ENCODE assay signal across 20 mouse cellular contexts in genomic region chr6:119301310-119301709, GRCm38 (mm10). TPM values are rescaled to one million over a fixed set of nuclear protein-coding genes. Genes with fewer than 3 reads are reported as not detected.
DNase-seq lines count a peak whose midpoint lies in the region; ATAC-seq lines count a peak whose summit lies in the region.
"Had no signal": no experiment of that assay in that cellular context is flagged by ENCODE, and none has a peak within 500 bp of the region (broad histone marks: within the 10 kb centered on the region; RNA-seq: fewer than 3 reads in every experiment).

No protein-coding gene starts in this region.

- no peaks in the 10 kb centered on the region for H3K9me3 ChIP-seq in intestine, embryonic 15.5 days
- H3K9me3 ChIP-seq: embryonic facial prominence, embryonic 10.5 days; forebrain, embryonic 13.5 days; heart, embryonic 10.5 days; hindbrain, embryonic 12.5 days had no signal

- no peak overlapping the region for H3K27ac ChIP-seq in intestine, embryonic 15.5 days
- H3K27ac ChIP-seq: embryonic facial prominence, embryonic 10.5 days; forebrain, embryonic 13.5 days; heart, embryonic 10.5 days; hindbrain, embryonic 12.5 days had no signal

- H3K36me3 ChIP-seq in intestine, embryonic 15.5 days: no peaks in the 10 kb centered on the region
- H3K36me3 ChIP-seq: embryonic facial prominence, embryonic 10.5 days; heart, embryonic 10.5 days; hindbrain, embryonic 12.5 days had no signal

- ATAC-seq in intestine, embryonic 15.5 days: no peak
- ATAC-seq: forebrain, embryonic 13.5 days; forebrain, postnatal 0 days; hindbrain, embryonic 16.5 days; inflammation-experienced regulatory T-cells, adult 6 months had no signal

- H3K4me1 ChIP-seq in intestine, embryonic 15.5 days (replicated peaks): no peaks in the 10 kb centered on the region
- H3K4me1 ChIP-seq: embryonic facial prominence, embryonic 10.5 days; forebrain, embryonic 13.5 days; heart, embryonic 10.5 days; hindbrain, embryonic 12.5 days had no signal

- H3K9ac ChIP-seq in intestine, embryonic 15.5 days: no peak overlapping the region
- H3K9ac ChIP-seq: forebrain, embryonic 13.5 days; forebrain, postnatal 0 days; hindbrain, embryonic 12.5 days had no signal

- no peaks in the 10 kb centered on the region for H3K27me3 ChIP-seq in intestine, embryonic 15.5 days (replicated peaks)
- H3K27me3 ChIP-seq: forebrain, embryonic 13.5 days; hindbrain, embryonic 12.5 days had no signal

- WGBS in intestine, embryonic 15.5 days: 86% methylated on average over 3 of the region's 3 CpGs

- DNase-seq in cerebellum, adult 11-12 months: peak; percentile 86
- peak; percentile 80 for DNase-seq in cerebellum, adult 8-10 months
- peak; percentile 78 to 86 for DNase-seq in cerebellum, postnatal 14 days
- DNase-seq in heart, adult 11 months: no peak
- no peak for DNase-seq in adrenal gland, adult 8-10 months
- DNase-seq: adrenal gland, postnatal 14 days; forebrain, postnatal 0 days; gastrocnemius, postnatal 36 days; heart, adult 18-20 months; heart, postnatal 10 days; heart, postnatal 4 days; kidney, adult 11 months had no signal

- H3K4me2 ChIP-seq in intestine, embryonic 15.5 days (replicated peaks): no peak overlapping the region
- H3K4me2 ChIP-seq: forebrain, embryonic 13.5 days; hindbrain, embryonic 12.5 days had no signal

- no peak overlapping the region for H3K4me3 ChIP-seq in intestine, embryonic 15.5 days (replicated peaks)
- H3K4me3 ChIP-seq: embryonic facial prominence, embryonic 10.5 days; forebrain, embryonic 13.5 days; heart, embryonic 10.5 days; hindbrain, embryonic 12.5 days had no signal

RNA-seq across cellular contexts. Expression of gene Lrtm2, which starts 29.3 kb away (rescaled TPM):
- total RNA-seq in adrenal gland, adult 8-10 months (2022): under 1 TPM in 3 of 4 experiments, not detected in 1; 0.17 to 0.34 (median 0.24) TPM
- 0.29 and 0.49 TPM in 2 replicates for polyA plus RNA-seq in intestine, embryonic 15.5 days (2015; fragmentation: Nextera tagmentation; extraction: Ambion mirVana)
- total RNA-seq: adrenal gland, postnatal 14 days; heart, postnatal 10 days had no signal
- polyA plus RNA-seq: kidney, embryonic 14.5 days had no signal

Comparison
In these comparisons a context has a peak if more than half of its experiments do, and no peak if none do; other contexts are left out.
1. DNase-seq: peak in cerebellum, adult 11-12 months (single experiment), cerebellum, adult 8-10 months (single experiment) and cerebellum, postnatal 14 days (2 of 2); none in heart, adult 11 months (single experiment) and adrenal gland, adult 8-10 months (single experiment).